Mouse (Mus musculus) midbrain, embryonic 16.5 days (tissue): ENCODE data around the gene Eml2. TPM values are rescaled to one million over a fixed set of nuclear protein-coding genes. Genes with fewer than 3 reads are reported as not detected.
"Not testable (repeated sequence)": the region's sequence is repeated elsewhere in the genome, so short reads cannot be mapped to it uniquely, and the experiment has no call there.

ENCODE experiments used
- ATAC-seq: fragments of 200-750 bp; cut with Nextera tagmentation; 2 replicates; pipeline ENCODE4 v1.8.0; 2017; ENCODE audit warnings: moderate TSS enrichment
- H3K27ac ChIP-seq: fragments of 300-500 bp; sonication (generic); 2 replicates; pipeline ENCODE4 v1.5.1; 2014; ENCODE audit warnings: mild to moderate bottlenecking, low read length, mixed read lengths
- H3K27me3 ChIP-seq: fragments of 300-500 bp; sonication (generic); 2 replicates; pipeline ENCODE4 v1.6.1; 2014; ENCODE audit warnings: low read depth, low read length, mixed read lengths; ENCODE audit not compliant: control insufficient read depth, insufficient read depth
- H3K36me3 ChIP-seq: fragments of 300-500 bp; sonication (generic); 2 replicates; pipeline ENCODE4 v1.6.1; 2014; ENCODE audit warnings: mild to moderate bottlenecking, low read length, moderate library complexity, mixed read lengths; ENCODE audit not compliant: control insufficient read depth, insufficient read depth
- H3K4me1 ChIP-seq: fragments of 300-500 bp; sonication (generic); 2 replicates; pipeline ENCODE4 v1.6.1; 2014; ENCODE audit warnings: mild to moderate bottlenecking, low read length, mixed read lengths; ENCODE audit not compliant: control insufficient read depth, insufficient read depth
- H3K4me2 ChIP-seq: fragments of 300-500 bp; sonication (generic); 2 replicates; pipeline ENCODE4 v1.6.1; 2014; ENCODE audit warnings: mild to moderate bottlenecking, low read length, mixed read lengths
- H3K4me3 ChIP-seq: fragments of 300-500 bp; sonication (generic); 2 replicates; pipeline ENCODE4 v1.5.1; 2014; ENCODE audit warnings: low read depth, mild to moderate bottlenecking, low read length, moderate library complexity, mixed read lengths
- H3K9ac ChIP-seq: fragments of 300-500 bp; sonication (generic); 2 replicates; pipeline ENCODE4 v1.6.1; 2014; ENCODE audit warnings: low read depth, low read length, mixed read lengths
- H3K9me3 ChIP-seq: fragments of 300-500 bp; sonication (generic); replicated peaks from 2 replicates; pipeline ENCODE4 v1.6.1; 2014; ENCODE audit warnings: mild to moderate bottlenecking, low read length, mixed read lengths; ENCODE audit not compliant: control insufficient read depth, poor library complexity, severe bottlenecking
- WGBS: fragments of 180-500 bp; shearing (Covaris S2); extraction: QIAGEN DNeasy Blood & Tissue Kit; methylation state at CpG from one replicate; pipeline ENCODE4 v1.1.7; 2014; 5-methylcytosine and 5-hydroxymethylcytosine counted together
- polyA plus RNA-seq: library from polyadenylated mRNA; unstranded; fragments of >200 nt; fragmentation: Nextera tagmentation; extraction: Ambion mirVana; gene quantifications from 2 replicates; pipeline ENCODE4 v1.2.1, GENCODE M21; 2015

Eml2 gene
- polyA plus RNA-seq, 1 experiment from 2014 or later: 10.6 TPM

DNA sequence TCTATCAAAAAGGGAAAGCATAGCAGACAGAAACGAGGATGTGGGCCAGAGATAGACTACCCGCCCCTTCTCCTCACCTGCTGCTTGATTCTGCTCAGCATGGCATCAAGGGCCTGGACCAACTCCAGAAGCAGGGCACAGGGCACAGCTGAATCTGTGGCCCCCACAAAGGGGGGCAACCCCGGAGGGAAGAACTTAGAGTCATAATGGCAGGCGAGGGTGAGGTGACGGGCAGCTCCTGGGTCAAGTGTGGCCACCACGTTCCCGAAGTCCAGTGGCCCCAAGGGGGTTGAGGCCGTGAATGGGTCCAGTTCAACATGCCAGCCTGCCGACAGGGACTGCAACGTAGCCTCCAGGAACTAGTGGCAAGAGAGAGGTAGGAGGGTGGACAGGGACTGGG lies 29.4 kb upstream of the Eml2 start:
- Histone ChIP-seq H3K4me1 (peaks cover 18% of the 10 kb centered on the region), H3K27me3 (no peaks in the 10 kb centered on the region), H3K4me2 (no peak overlapping the region), H3K9ac (no peak overlapping the region), H3K36me3 (peaks cover 5% of the 10 kb centered on the region), H3K9me3 (no peaks in the 10 kb centered on the region), H3K27ac (no peak overlapping the region), H3K4me3 (no peak overlapping the region)
- 92% methylated on average over 10 of the region's 10 CpGs for WGBS
- ATAC-seq: no peak

DNA sequence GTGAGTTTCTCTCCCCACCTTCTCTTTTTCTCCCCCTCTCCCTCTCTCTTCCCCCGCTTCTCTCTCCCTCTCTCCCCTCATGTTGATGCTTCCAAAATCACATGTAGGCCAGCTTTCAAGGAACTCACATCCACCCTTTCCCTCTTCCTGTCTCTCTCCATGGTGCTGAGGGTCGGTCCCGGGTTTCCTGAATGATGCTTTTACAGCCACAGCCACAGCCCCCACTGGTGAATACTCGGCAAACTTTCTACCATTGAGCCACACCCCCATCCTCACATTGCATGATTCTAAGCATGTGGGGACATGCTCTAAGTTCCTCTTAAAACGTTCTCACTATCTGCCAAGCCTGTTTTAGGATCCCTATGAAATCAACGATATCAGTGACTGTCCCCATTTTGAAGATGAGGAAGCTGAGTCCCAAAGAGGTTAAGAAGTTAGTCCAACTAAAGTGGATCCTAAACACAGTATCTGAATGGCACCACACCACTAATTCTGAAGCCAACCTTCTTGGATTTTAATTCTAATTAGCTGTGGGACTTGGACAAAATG lies 28.6 kb upstream of the Eml2 start:
- peak overlapping the region; percentile 51; the same call in 1 of the 2 replicates for H3K4me3 ChIP-seq
- peaks cover 9% of the 10 kb centered on the region for H3K36me3 ChIP-seq
- no peak for ATAC-seq
- no peaks in the 10 kb centered on the region for H3K27me3 ChIP-seq
- no peak overlapping the region for H3K27ac ChIP-seq
- no peak overlapping the region for H3K9ac ChIP-seq
- peak overlapping the region; percentile 62 for H3K4me2 ChIP-seq
- H3K4me1 ChIP-seq: peaks cover 18% of the 10 kb centered on the region
- 72% methylated on average over 6 of the region's 6 CpGs for WGBS
- no peaks in the 10 kb centered on the region for H3K9me3 ChIP-seq

DNA sequence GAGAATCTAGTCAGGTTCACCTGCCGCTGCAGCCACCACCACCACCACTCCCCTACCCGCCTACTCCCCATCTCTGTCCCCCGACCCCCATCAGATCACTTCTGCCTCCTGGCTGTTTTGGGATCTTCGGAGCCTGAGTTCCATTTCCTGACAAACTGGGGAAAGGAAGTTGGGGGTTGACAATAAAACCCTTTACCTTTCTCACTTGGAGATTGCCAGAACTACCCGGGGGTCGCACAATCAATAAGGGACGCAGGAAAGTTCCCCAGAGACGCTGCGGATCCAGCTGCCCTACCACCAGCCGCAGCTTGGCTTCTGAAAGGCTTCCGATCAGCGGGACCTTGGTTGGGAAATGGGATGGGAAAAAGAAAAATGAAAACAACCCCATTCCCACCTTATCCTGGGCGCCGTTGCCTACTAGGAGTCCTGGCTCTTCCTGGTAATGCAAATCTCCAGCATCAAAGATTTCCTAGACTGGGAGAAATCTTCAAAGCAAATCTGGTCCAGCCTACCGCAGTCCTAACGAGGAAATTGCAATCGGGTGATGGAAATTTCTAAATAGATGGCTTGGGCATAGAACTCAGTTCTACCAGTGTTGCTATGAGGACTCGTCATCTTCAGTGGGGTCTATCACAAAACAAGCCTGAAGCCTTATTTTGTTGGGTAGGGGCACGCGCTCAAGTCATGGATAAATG lies 27.9 kb upstream of the Eml2 start:
- H3K36me3 ChIP-seq: peaks cover 13% of the 10 kb centered on the region
- no peaks in the 10 kb centered on the region for H3K27me3 ChIP-seq
- ATAC-seq: no peak
- H3K9ac ChIP-seq: peak overlapping the region; percentile 70
- WGBS: 14% methylated on average over 20 of the region's 20 CpGs
- H3K4me1 ChIP-seq: peaks cover 18% of the 10 kb centered on the region
- H3K4me3 ChIP-seq: peak overlapping the region; percentile 51
- H3K27ac ChIP-seq: peak overlapping the region; percentile 87
- peak overlapping the region; percentile 62 for H3K4me2 ChIP-seq
- no peaks in the 10 kb centered on the region for H3K9me3 ChIP-seq

DNA sequence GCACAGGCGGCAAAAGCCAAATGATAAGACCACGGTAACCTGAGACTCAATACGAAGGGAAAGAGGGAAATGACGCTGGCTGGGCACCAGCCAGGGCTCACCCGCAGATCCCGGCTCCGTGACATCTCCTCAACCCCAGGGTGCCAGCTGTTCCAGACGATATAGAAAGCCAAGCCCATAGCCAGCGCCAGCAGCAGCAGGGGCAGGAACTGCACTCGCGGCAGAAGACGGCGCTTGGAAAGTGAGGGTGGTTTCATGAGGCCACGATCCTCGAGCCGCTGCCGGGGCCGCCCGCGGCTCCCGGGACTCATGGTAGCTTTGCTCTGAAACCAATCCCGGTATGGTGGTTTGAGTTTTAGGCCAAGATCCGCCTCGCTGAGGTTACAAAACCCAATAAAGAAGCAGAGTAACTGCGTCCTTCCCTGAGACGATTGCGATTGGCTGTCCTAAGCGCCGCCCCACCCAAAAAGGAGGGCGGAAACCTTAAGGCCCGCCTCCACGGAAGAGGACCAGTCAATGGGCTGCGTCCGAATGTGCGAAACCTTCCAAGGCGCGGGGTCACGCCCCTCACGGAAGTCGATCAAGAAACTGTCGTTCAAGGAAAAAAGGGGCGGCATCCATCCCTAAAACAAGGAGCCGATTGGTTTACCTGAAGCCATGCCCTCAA lies 27.2 kb upstream of the Eml2 start, which contains the start of gene Qpctl:
Qpctl (minus strand) TSS at position 417 of the 667 bp plus-strand sequence.
- Histone ChIP-seq H3K27me3 (no peaks in the 10 kb centered on the region), H3K4me2 (peak within 1 kb of the TSS; percentile 62), H3K4me1 (peaks cover 18% of the 10 kb centered on the region), H3K9ac (peak within 1 kb of the TSS; percentile 70), H3K9me3 (no peaks in the 10 kb centered on the region), H3K36me3 (peaks cover 20% of the 10 kb centered on the region), H3K27ac (peak within 1 kb of the TSS; percentile 87), H3K4me3 (peak within 1 kb of the TSS; percentile 51)
- ATAC-seq: peak; percentile 97
- under 1% methylated on average over 43 of the region's 43 CpGs for WGBS

DNA sequence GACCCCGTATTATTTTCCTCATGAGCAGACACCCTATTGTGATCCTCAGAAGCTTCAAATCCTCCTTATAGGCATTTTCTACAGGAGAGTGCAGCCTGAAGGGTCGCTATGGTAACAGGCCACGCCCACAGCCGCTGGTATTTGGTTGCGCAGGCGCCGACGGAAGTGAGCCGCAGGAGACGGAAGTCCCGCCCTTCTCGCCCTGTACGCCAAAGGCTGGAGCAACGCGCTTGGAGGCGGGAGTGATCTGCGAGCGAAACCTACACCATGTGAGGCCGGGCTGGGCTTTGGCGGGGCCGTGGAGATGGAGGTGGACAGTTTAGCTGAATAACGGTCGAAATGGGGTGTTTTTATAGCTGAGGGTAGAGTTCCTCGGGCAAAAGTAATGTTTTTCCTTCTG lies 26.6 kb upstream of the Eml2 start, which contains the start of gene Snrpd2:
Snrpd2 (plus strand) TSS at position 97 of the 400 bp plus-strand sequence.
- Histone ChIP-seq H3K27ac (peak within 1 kb of the TSS; percentile 87), H3K36me3 (peaks cover 20% of the 10 kb centered on the region), H3K9me3 (no peaks in the 10 kb centered on the region), H3K9ac (peak within 1 kb of the TSS; percentile 70), H3K4me2 (peak within 1 kb of the TSS; percentile 62), H3K4me3 (peak within 1 kb of the TSS; percentile 51), H3K4me1 (peaks cover 18% of the 10 kb centered on the region), H3K27me3 (no peaks in the 10 kb centered on the region)
- 0% methylated on average over 24 of the region's 24 CpGs for WGBS
- peak; percentile 92 for ATAC-seq

DNA sequence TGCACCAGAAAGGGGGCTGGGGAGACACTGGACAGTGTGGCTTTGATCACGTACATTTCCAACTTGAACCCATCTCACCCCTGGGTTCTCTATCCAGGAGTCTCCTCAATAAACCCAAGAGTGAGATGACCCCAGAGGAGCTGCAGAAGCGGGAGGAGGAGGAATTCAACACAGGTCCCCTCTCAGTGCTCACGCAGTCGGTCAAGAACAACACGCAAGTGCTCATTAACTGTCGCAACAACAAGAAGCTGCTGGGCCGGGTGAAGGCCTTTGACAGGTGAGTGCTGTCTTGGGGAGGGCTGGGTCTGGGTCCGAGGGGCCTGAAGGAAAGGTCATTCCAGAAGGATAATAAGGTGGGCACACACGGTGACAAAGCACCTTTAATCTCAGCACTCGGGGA lies 25.1 kb upstream of the Eml2 start:
- ATAC-seq, H3K27me3 ChIP-seq, H3K4me2 ChIP-seq, H3K9me3 ChIP-seq, H3K27ac ChIP-seq, H3K9ac ChIP-seq, H3K4me3 ChIP-seq: not testable (repeated sequence)
- Histone ChIP-seq H3K4me1 (peaks cover 18% of the 10 kb centered on the region), H3K36me3 (peaks cover 20% of the 10 kb centered on the region)
- WGBS: 93% methylated on average over 10 of the region's 10 CpGs

DNA sequence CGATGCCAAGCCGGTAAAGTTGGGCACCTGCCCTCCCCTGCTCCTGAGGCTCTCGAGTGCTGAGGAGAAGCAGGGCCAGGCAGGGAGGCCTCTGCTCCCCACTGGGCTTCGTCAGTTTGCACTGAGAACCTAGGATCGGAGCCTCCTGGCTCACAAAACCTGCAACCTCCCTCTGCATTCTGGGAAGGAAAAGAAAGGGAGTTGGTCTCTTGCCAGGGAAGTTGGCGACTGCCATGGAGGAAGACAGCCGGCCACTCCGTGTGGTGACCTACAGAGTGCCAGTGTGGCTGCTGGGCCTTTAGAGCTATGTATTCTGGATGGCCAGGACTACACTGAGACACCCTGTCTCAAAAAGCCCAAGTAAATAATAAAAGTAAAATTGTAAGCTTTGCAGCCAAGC lies 21.4 kb upstream of the Eml2 start:
- peaks cover 20% of the 10 kb centered on the region for H3K36me3 ChIP-seq
- H3K4me1 ChIP-seq: peaks cover 15% of the 10 kb centered on the region
- ATAC-seq: no peak
- WGBS: 79% methylated on average over 8 of the region's 8 CpGs
- H3K27me3 ChIP-seq: peaks cover 5% of the 10 kb centered on the region; the same call in 1 of the 2 replicates
- H3K4me2 ChIP-seq: no peak overlapping the region
- no peak overlapping the region for H3K9ac ChIP-seq
- no peak overlapping the region for H3K27ac ChIP-seq
- H3K9me3 ChIP-seq: no peaks in the 10 kb centered on the region
- H3K4me3 ChIP-seq: no peak overlapping the region

DNA sequence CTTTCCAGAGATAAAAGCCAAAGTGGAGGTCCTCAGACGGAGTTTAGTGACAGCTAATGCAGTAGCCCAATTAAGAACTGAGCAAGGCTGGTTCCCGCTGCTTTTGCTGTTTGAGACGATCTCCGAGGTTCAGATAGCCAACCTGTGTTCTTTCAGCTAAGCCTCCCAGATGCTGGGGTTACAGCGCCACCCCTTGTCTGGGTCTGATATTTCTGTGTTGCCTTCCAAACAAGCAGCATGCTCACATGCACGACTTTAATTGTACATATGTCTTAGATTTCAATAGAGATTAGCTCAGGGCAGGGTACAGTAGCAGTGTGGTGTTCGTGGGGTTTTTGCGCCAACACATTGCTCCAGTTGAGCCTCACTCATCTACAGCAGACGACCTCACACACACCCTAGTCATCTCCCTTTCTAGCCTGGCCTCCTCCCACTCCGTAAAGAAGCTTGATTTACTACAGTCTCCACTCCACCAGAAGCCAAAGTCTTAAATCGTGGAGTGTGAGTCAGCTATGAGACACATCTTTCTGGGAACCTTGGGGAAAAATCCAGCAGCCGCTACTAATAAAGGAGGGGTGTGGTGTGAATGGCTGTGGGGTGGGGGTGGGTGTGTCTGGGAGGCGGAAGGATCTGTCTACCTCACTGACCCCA lies 20.3 kb upstream of the Eml2 start:
- no peak for ATAC-seq
- H3K27me3 ChIP-seq: peaks cover 5% of the 10 kb centered on the region; the same call in 1 of the 2 replicates
- H3K9me3 ChIP-seq: no peaks in the 10 kb centered on the region
- no peak overlapping the region for H3K4me2 ChIP-seq
- peaks cover 20% of the 10 kb centered on the region for H3K36me3 ChIP-seq
- H3K27ac ChIP-seq: no peak overlapping the region
- WGBS: 62% methylated on average over 13 of the region's 13 CpGs
- H3K9ac ChIP-seq: 0 out of 2 replicates have a peak overlapping the region, but pooled peaks have one; percentile 6
- H3K4me3 ChIP-seq: no peak overlapping the region
- peaks cover 13% of the 10 kb centered on the region for H3K4me1 ChIP-seq
